Mouse (Mus musculus) small intestine, adult 2 months (tissue): ENCODE measurements at regions not wholly inside any gene's neighbourhood (a gene's known extent, or its start where the extent isn't known, plus 50 kb on each side); places are given as distances from the start of the nearest gene placed in this dataset.

Experiments
- CTCF ChIP-seq: fragments of 200-500 bp; IDR thresholded peaks from 2 replicates; pipeline ENCODE4 v1.5.1; 2012; ENCODE audit warnings: low read depth, mild to moderate bottlenecking, control low read depth, inconsistent platforms, low read length, moderate library complexity, mixed read lengths; ENCODE audit not compliant: insufficient replicate concordance, insufficient read length; ENCODE audit errors: extremely low read depth
- POLR2A ChIP-seq: fragments of 200-500 bp; IDR thresholded peaks from 2 replicates; pipeline ENCODE4 v1.6.1; 2012; ENCODE audit warnings: low read depth, mild to moderate bottlenecking, control low read depth, inconsistent platforms, low read length, moderate library complexity

- TF ChIP-seq POLR2A (no peak), CTCF (no peak)
Observed at GRCm38 (mm10) chr17:64466273-64466672, 134.3 kb upstream of the Man2a1 start.
